Mouse (Mus musculus) midbrain, embryonic 14.5 days (tissue): Measurements from ENCODE around the gene Cenpa. TPM values are rescaled to one million over a fixed set of nuclear protein-coding genes. Genes with fewer than 3 reads are reported as not detected.

Experiments
- ATAC-seq: fragments of 200-750 bp; cut with Nextera tagmentation; 2 replicates; pipeline ENCODE4 v1.8.0; 2017; ENCODE audit warnings: moderate number of reproducible peaks, moderate library complexity; ENCODE audit not compliant: low FRiP score, low TSS enrichment
- DNase-seq: peaks from one replicate; pipeline ENCODE4 v3.0.0-alpha.2; 2015
- H3K27ac ChIP-seq: fragments of 300-500 bp; sonication (generic); replicated peaks from 2 replicates; pipeline ENCODE4 v1.5.1; 2014; ENCODE audit warnings: mild to moderate bottlenecking, low read depth, low read length, moderate library complexity
- H3K27me3 ChIP-seq: fragments of 300-500 bp; sonication (generic); 2 replicates; pipeline ENCODE4 v1.6.1; 2014; ENCODE audit warnings: low read length, control low read depth, mixed read lengths; ENCODE audit not compliant: control insufficient read depth, insufficient read depth
- H3K36me3 ChIP-seq: fragments of 300-500 bp; sonication (generic); 2 replicates; pipeline ENCODE4 v1.6.1; 2014; ENCODE audit warnings: low read length, control low read depth; ENCODE audit not compliant: control insufficient read depth, insufficient read depth
- H3K4me1 ChIP-seq: fragments of 300-500 bp; sonication (generic); 2 replicates; pipeline ENCODE4 v1.6.1; 2014; ENCODE audit warnings: mild to moderate bottlenecking, antibody characterized with exemption, low read length, control low read depth; ENCODE audit not compliant: control insufficient read depth, insufficient read depth
- H3K4me2 ChIP-seq: fragments of 300-500 bp; sonication (generic); 2 replicates; pipeline ENCODE4 v1.6.1; 2014; ENCODE audit warnings: mild to moderate bottlenecking, low read length, moderate library complexity
- H3K4me3 ChIP-seq: fragments of 300-500 bp; sonication (generic); replicated peaks from 2 replicates; pipeline ENCODE4 v1.5.1; 2014; ENCODE audit warnings: low read depth, low read length
- H3K9ac ChIP-seq: fragments of 300-500 bp; sonication (generic); replicated peaks from 2 replicates; pipeline ENCODE4 v1.6.1; 2014; ENCODE audit warnings: mild to moderate bottlenecking, low read length, moderate library complexity
- H3K9me3 ChIP-seq: fragments of 300-500 bp; sonication (generic); 2 replicates; pipeline ENCODE4 v1.6.1; 2016; ENCODE audit warnings: low read length, control low read depth, mixed read lengths; ENCODE audit not compliant: control insufficient read depth
- WGBS: fragments of 180-500 bp; shearing (Covaris S2); extraction: QIAGEN DNeasy Blood & Tissue Kit; methylation state at CpG from one replicate; pipeline ENCODE4 v1.1.7; 2014; 5-methylcytosine and 5-hydroxymethylcytosine counted together
- polyA plus RNA-seq: library from polyadenylated mRNA; unstranded; fragments of >200 nt; fragmentation: Nextera tagmentation; extraction: Ambion mirVana; gene quantifications from 2 replicates; pipeline ENCODE4 v1.2.1, GENCODE M21; 2014

Cenpa gene
- polyA plus RNA-seq, 1 experiment from 2014 or later: 65.3 TPM

DNA sequence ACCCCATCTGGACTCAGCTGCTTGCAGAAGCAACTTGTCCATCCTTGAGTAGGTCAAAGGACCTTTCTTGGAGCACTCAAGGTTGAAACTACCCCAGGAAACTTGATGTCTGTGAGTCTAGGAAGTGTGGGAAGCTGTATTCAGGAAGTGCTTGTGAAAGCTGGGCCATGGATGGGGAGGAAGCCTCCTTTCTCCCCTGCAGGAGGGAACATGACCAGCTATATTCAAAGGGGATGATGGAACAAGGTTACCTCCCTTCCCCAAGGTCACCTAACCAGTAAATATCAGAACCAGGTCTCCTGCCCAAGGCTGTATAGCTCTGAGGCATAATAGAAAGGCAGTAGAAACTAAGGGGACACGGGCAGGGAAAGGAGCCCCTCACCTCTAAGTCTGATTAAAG, 34.4 kb upstream of the Cenpa start:
- no peaks in the 10 kb centered on the region for H3K36me3 ChIP-seq
- 76% methylated on average over 1 of the region's 1 CpGs for WGBS

DNA sequence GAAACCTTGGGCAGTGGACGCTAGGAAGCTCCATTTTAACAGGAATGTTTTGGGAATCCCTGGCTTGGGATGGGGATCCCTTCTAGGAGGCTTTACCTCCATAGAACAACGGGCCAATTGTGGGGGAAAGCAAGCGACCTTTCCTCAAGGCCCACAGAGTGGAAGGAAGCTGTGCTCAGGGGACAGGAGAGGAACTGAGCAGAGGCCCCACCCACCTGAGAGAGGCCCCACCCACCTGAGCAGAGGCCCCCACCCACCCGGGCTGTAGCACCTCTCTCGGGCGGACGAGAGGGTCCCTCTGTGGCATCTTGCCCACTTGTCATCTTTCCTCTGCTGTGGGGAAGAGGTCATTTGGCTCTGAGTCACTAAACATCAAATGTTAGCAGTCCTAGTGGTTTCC, 29.6 kb upstream of the Cenpa start:
- Histone ChIP-seq H3K36me3 (no peaks in the 10 kb centered on the region), H3K27ac (no peak overlapping the region), H3K4me3 (no peak overlapping the region), H3K4me2 (no peak overlapping the region), H3K9me3 (no peaks in the 10 kb centered on the region), H3K4me1 (no peaks in the 10 kb centered on the region), H3K27me3 (no peaks in the 10 kb centered on the region), H3K9ac (no peak overlapping the region)
- 66% methylated on average over 7 of the region's 7 CpGs for WGBS
- ATAC-seq (no peak), DNase-seq (no peak)

More for the DNA sequence above, 34.4 kb upstream of the Cenpa start:
- H3K27ac ChIP-seq: no peak overlapping the region
- no peaks in the 10 kb centered on the region for H3K9me3 ChIP-seq
- DNase-seq (no peak), ATAC-seq (no peak)
- no peak overlapping the region for H3K4me3 ChIP-seq
- H3K9ac ChIP-seq: no peak overlapping the region
- H3K4me2 ChIP-seq: no peak overlapping the region
- H3K27me3 ChIP-seq: no peaks in the 10 kb centered on the region
- no peaks in the 10 kb centered on the region for H3K4me1 ChIP-seq

DNA sequence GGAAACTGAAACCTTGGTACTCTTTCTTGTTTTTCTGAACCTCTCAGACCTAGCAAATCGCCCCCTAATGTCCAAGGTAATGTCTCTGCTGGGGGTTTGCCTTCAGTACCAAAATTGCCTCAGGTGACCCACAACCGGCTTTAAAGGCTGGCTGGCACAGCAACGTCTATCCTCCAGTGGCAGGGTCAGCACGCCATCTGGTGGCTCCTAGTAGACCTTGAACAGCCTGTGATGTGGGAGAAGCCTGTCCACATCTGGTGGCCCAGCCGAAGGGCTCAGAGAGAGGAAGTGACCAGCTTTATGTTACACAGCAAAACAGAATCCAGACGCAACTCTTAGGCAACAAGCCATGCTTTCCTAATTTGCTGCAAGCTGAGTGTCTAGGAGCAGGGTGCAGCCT, 28.5 kb upstream of the Cenpa start:
- no peak overlapping the region for H3K4me3 ChIP-seq
- DNase-seq (peak; percentile 88), ATAC-seq (no peak)
- 6% methylated on average over 6 of the region's 6 CpGs for WGBS
- H3K9ac ChIP-seq: no peak overlapping the region
- H3K27me3 ChIP-seq: no peaks in the 10 kb centered on the region
- no peak overlapping the region for H3K4me2 ChIP-seq
- no peak overlapping the region for H3K27ac ChIP-seq
- no peaks in the 10 kb centered on the region for H3K36me3 ChIP-seq
- no peaks in the 10 kb centered on the region for H3K9me3 ChIP-seq
- no peaks in the 10 kb centered on the region for H3K4me1 ChIP-seq

DNA sequence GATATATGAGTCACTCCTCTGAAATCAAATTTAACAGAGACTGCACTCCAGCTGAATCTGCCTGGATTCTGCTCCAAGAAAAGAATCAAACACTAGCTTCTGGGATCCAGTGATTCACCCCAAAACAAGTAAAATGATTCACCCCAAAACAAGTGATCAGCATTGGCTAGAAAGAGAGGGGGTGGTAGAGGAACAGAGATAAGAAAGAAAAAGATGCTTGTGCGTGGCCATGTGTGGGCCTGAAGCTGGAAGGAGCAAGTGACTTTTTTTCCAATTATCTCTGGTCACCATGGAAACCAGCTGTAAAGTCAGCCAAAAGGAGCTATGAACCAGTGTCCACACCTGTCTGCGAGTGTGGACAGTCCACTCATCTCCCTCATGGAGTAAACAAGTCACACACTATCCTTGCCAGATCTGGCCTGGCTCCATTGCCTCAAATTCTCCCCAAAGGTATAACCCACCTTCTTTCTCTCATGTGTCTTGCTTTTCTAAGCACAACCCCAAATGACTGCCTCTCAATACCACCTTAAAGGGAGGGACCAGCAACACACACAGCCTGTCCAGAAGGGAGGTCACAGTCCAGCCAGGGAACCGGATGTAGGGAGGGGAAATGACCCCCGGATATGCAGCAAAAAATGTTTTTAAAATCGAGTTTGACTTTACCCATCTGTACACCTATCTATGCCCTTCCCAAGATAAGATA, 22.9 kb upstream of the Cenpa start:
- Histone ChIP-seq H3K9me3 (no peaks in the 10 kb centered on the region), H3K4me1 (peaks cover 10% of the 10 kb centered on the region; the same call in 1 of the 2 replicates), H3K36me3 (no peaks in the 10 kb centered on the region), H3K9ac (no peak overlapping the region), H3K4me3 (no peak overlapping the region), H3K27me3 (no peaks in the 10 kb centered on the region), H3K4me2 (no peak overlapping the region), H3K27ac (no peak overlapping the region)
- no peak for DNase-seq
- 67% methylated on average over 5 of the region's 5 CpGs for WGBS
- ATAC-seq: no peak

DNA sequence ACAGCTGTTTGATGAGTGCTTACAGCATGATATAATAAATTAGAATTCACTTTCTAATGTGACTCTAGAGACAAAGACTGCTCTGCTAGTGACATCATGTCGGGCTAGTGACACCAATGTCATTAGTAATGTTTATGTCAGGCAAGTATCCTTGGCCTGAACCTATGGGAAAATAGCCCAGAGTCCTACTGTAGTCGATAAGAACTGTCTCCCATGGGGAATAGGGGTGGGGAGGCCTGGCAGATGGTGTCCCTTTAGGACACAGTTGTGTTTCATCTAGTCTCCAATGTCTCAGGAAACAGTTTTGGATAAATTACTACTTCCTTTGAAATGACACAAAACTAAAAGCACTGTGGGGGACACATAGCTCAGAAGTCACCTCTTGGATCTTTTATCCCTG, 20.5 kb upstream of the Cenpa start:
- ATAC-seq: no peak

DNA sequence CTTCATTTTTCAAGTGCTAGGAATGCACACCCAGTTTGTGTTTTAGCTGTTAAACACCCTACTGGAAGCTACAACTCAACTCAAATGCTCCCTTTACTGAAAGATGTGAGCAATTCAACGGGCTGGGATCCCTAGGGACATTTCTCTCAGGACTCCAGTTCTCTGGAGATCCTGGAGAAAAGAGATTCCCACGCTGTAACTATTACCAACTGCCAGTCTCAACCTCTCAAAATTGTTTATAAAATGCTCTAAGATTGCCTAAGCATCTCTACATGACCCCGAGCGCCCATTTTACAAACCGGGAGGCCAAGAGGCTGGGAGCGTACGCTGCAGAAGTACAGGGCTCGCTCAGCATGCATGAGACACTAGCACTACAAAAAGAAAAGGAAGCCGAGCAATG, 19.2 kb upstream of the Cenpa start:
- H3K36me3 ChIP-seq: no peaks in the 10 kb centered on the region
- H3K9ac ChIP-seq: peak overlapping the region; percentile 73
- WGBS: 16% methylated on average over 9 of the region's 9 CpGs
- DNase-seq (peak; percentile 56), ATAC-seq (no peak)
- peak overlapping the region; percentile 68 for H3K4me3 ChIP-seq
- no peaks in the 10 kb centered on the region for H3K27me3 ChIP-seq
- H3K27ac ChIP-seq: peak overlapping the region; percentile 56
- peak overlapping the region; percentile 88 for H3K4me2 ChIP-seq
- H3K9me3 ChIP-seq: no peaks in the 10 kb centered on the region
- H3K4me1 ChIP-seq: peaks cover 19% of the 10 kb centered on the region; the same call in 1 of the 2 replicates

More for the DNA sequence above, 20.5 kb upstream of the Cenpa start:
- Histone ChIP-seq H3K36me3 (no peaks in the 10 kb centered on the region), H3K4me2 (no peak overlapping the region), H3K9me3 (no peaks in the 10 kb centered on the region), H3K27me3 (no peaks in the 10 kb centered on the region), H3K4me1 (peaks cover 19% of the 10 kb centered on the region; the same call in 1 of the 2 replicates), H3K27ac (no peak overlapping the region), H3K4me3 (no peak overlapping the region), H3K9ac (no peak overlapping the region)
- WGBS: 68% methylated on average over 2 of the region's 2 CpGs
- DNase-seq: no peak

DNA sequence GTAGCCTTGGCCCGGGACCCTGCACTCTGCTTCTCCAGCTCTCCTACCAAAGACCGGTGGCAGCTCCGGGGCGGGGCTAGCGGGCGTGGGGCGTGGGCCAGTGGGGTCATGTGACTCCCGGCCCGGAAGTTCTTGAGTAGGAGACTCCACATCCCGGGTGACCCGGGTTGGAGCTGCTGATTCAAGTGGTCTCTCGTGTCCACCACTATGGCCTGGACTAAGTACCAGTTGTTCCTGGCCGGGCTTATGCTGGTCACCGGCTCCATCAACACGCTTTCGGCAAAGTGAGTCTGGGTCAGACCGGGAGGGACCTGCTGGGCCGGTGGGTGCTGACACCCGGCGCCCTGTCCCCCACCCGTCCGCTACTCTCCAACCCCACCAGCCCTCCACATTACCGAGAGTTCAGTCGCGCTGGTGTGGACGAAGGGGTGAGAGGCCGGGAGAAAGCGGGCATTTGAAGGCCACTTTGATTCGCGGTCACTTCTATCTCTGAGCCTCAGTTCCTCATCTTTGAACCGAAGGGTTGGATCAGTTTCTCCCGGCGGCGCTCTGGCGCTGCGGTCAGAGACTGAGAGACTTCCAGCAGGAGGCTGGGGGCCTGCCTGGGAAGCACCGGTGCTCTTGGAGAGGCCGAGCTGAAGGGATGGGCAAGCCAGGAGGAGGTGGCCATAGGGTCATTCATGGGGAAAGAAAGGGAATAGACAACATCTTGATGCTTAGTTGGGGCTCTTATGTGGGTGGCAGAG, 18.6 kb upstream of the Cenpa start, which contains the start of gene Slc35f6:
Gene Slc35f6 (plus strand): TSS at position 119 of the 746 bp plus-strand sequence.
- Histone ChIP-seq H3K36me3 (no peaks in the 10 kb centered on the region; the same call in 1 of the 2 replicates), H3K4me3 (peak within 1 kb of the TSS; percentile 68), H3K27ac (peak within 1 kb of the TSS; percentile 56), H3K4me1 (peaks cover 19% of the 10 kb centered on the region; the same call in 1 of the 2 replicates), H3K9ac (peak within 1 kb of the TSS; percentile 73), H3K9me3 (no peaks in the 10 kb centered on the region), H3K4me2 (peak within 1 kb of the TSS; percentile 88), H3K27me3 (no peaks in the 10 kb centered on the region)
- under 1% methylated on average over 38 of the region's 38 CpGs for WGBS
- peak; percentile 96 for ATAC-seq
- peak; percentile 91 for DNase-seq

DNA sequence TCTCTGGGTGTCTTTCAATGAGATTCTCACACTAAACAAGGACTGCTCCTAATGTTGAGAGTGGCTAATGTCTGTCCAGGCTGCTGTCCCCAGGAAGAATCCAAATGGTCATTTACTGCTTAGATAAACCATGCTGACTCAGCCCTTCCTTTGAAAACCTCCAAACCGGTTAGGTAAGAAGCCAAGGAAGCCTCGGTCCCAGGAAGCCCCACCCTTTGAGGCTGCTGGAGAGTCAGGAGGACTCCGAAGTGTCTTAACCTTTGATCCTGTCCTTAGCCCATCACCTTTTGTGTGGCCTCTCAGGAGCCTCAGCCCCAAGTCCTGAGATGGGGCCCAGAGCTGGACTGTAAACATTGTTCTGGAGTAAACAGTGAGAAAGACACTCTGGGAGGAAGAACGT, 17.0 kb upstream of the Cenpa start:
- no peaks in the 10 kb centered on the region for H3K9me3 ChIP-seq
- H3K36me3 ChIP-seq: peaks cover under 1% of the 10 kb centered on the region
- no peaks in the 10 kb centered on the region for H3K27me3 ChIP-seq
- H3K27ac ChIP-seq: no peak overlapping the region
- no peak overlapping the region for H3K4me3 ChIP-seq
- no peak for ATAC-seq
- DNase-seq: no peak
- no peak overlapping the region for H3K4me2 ChIP-seq
- WGBS: 84% methylated on average over 4 of the region's 4 CpGs
- no peak overlapping the region for H3K9ac ChIP-seq
- peaks cover 19% of the 10 kb centered on the region; the same call in 1 of the 2 replicates for H3K4me1 ChIP-seq
